Mouse (Mus musculus) thymus, postnatal 10 days (tissue): Measurements from ENCODE around the gene Rrh.

Experiments used
- DNase-seq, 2 experiments: peaks; one replicate each; pipeline ENCODE4 v3.0.0; 2021; ENCODE audit warnings: low spot score in 2 of 2

Rrh gene

DNA sequence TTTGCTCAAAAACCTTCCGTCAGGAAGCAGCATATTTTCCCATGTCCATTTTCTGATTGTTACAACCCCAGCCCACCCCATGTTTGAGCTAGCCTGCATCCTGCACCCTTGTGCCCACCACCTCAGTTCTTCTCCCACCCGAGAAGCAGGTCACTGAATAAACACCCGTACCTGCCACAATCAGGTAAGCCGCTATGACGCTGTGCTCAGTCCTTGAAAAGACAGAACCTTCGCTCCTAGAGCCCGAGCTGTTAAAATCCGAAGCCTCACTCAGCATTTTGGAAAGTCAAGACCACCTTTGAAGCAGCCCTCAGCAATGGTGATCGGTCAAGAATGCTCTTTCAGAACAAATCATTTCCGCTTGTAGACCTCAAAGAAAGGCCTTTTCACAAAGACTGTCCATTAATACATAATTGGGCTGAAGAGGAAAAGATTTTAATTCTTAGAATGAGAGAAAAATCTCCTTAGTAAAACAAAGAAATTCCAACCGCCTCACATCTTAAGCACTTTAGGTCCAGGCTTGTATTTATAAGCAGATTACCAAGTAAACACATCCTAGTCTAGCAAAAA, at the start of gene Rrh:
TSS of gene Rrh (minus strand) at position 382 of the 570 bp plus-strand sequence.
- no peak for DNase-seq

DNA sequence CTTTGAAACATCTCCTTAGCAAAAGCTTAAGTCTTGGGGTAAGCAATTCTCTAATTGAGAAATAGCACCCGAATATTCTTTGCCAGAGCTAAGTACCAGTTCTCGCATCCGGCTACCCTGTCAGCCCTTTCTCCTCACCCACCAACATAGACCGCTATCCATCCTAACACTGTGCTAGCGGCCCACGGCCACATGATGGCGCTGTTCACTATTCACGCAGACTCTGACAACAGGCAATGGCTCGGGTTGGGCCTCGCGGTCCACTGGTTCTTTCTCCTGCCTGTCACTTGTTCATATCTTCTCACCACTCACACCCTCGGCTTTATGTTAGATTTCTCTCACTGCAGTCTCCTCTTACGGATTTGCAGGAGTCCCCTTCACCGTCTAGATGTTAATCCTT, 41.3 kb upstream of the Rrh start:
- DNase-seq = peak in 1 of 2 experiments; percentile 56

DNA sequence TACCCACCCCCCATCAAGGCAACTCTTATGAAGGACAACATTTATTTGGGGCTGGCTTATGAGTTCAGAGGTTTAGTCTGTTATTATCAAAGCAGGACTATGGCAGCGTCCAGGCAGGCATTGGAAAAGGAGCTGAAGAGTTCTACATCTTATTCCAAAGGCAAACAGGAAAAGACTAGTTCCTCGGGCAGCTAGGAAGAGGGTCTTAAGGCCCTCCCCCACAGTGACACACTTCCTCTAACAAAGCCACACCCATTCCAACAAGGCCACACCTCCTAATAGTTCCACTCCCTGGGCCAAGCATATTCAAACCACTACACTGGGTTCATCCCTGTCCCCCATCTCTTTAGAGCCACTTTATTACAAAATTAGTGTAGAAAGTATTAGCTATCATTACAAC, 40.2 kb upstream of the Rrh start:
- no peak for DNase-seq

DNA sequence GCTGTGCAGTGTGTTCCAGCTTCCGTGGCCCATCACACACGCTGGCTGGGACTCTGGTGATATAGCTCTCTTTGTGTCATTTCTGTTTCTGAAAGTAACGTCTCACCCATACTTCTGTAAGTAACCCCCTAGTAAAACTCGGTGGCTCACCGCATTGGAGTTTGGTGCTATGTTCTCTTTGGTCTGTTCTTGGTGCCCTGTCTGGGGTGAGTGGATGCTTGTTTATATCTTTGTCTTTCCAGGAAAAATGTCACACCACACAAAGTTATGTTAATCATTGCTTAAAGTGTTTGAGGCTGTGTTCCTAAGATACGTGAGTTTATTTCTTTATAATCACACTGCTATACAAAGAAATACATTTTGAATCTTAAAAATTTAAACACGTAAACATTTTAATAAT, 24.5 kb upstream of the Rrh start:
- no peak for DNase-seq

DNA sequence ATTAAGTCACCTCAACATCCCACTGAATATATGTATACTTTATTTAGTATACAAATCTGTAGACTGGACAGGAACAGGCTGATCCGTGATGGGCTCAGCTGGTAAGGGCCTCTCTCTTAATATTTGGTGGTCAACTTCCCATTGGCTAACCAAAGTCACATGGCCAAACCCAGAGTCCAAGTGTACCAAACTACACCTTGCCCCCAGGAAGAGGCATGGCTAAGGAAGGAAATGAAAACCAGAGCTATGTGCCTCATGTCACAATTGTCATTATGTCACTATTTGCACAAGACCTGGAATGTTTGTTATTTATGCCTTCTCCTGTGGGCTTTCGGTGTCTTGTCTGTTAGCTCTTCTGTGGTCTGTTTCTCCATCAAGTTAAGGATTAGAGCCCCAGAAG, 23.5 kb upstream of the Rrh start:
- DNase-seq = no peak

DNA sequence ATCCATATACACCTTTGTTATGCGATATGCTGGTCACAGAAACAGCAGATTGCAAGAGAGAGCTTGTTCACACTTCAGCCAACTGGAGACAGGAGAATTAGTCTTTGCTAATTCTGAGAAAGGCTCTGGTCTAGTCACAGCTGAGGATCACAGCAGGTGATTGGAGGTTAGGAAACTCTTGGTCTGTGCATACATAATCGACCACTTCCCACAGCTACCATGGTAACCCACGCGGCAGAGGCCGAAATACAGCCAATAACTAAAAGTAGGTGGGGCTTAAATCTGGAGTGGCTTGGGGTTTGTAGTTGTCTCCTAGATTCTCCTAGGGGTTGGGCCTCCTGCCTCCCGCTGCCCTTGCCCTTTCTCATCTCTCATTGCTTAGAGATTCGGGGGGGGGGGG, 15.6 kb upstream of the Rrh start:
- no peak for DNase-seq

- DNase-seq = no peak
These were observed 14.6 kb upstream of the Rrh start for GRCm38 (mm10) chr3:129836965-129837364.

- DNase-seq = no peak
These were observed 13.8 kb upstream of the Rrh start for GRCm38 (mm10) chr3:129836051-129836697.

DNA sequence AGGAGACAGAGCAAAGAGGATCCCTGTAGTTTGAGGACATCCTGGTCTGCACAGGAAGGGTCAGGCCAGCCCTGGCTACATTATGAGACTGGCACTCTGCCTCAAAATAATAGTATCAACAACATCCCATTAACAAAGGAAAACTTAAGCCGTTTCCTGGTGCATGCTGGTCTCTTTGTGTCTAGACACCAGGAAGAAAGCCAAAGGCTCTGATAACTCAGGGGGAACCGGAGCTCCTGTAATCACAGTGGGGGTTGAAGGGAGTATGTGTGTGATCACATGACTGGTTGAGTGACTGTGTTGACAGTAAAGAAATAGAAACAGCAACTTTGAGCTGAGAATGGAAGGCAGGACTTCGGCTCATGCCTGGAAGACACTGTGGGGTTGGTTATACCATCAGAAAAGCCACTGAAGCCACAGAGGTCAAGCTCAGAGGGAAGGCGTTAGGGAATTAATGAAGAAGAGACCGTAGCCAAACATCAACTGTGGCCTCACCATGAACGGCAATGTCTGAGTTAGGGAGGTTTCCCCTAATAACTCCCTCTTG, 13.1 kb upstream of the Rrh start, which contains the start of gene Cfi:
TSS of gene Cfi (plus strand) at position 497 of the 547 bp plus-strand sequence.
- DNase-seq = no peak

GRCm38 (mm10) chr3:129831035-129831568, 8.7 kb upstream of the Rrh start, which contains the start of gene Gar1:
Gene Gar1 (minus strand): TSS chr3:129831396.
- peak; percentile 91 to 93 for DNase-seq

- peak; percentile 54 to 65 for DNase-seq
These were observed 8.2 kb upstream of the Rrh start for GRCm38 (mm10) chr3:129830626-129831025.

DNA sequence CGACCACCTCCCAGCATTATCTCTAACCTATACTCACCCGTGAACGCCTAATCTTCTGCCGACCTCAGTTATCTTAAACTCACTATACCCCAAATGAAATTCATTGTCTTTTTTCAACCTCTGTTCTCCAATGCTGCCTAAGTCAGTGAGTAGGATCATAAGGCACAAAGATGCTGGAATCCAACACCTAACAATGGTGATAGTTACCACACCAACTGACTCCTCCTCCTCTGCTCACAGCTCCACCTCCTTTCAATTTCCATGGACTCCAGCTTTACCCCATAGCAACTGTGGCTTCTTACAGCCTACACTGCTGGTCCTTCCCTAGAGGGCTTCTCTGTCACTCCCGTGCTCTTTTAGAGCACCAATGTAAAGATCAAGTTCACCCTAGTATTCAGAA, 5.3 kb upstream of the Rrh start:
- no peak for DNase-seq

GRCm38 (mm10) chr3:129826691-129827090, 4.3 kb upstream of the Rrh start:
- no peak for DNase-seq

DNA sequence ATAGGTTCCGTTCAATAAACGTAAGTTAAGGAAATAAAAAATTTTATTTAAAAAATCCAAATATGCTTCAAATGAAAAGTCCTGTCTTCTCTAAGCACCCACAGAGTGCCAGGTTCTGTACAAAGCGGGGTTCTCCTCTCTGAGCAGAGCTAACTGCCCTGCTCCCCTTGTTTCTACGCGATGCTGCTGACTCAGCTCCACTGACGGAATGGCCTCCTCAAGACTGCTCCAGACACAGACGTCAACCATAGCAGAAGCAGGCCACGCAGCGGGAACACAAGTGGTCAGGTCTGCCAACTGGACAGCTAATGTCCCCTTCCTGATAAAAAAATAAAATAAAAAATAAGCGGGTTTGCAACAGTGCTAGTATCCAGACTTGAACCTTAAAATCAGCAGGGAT, 2.5 kb upstream of the Rrh start:
- no peak for DNase-seq

DNA sequence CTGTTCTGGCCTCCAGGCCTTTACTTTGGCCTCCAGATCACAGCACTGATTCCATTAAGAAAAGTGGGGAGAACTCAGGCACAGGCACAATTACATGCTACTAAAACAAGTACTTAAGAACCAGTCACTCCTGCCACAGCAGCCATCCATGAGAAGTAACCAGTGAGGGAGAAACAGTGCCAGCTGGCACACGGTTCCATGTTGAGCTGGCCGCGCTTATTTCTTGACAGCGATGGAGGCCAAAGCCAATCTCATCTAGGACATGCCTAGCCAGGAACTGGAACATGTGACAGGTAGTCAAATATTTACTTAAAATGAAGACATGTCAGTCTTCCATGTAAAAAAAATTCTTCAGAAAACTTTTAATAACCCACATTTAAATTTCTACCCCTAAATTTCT, 1.8 kb upstream of the Rrh start:
- DNase-seq = no peak

DNA sequence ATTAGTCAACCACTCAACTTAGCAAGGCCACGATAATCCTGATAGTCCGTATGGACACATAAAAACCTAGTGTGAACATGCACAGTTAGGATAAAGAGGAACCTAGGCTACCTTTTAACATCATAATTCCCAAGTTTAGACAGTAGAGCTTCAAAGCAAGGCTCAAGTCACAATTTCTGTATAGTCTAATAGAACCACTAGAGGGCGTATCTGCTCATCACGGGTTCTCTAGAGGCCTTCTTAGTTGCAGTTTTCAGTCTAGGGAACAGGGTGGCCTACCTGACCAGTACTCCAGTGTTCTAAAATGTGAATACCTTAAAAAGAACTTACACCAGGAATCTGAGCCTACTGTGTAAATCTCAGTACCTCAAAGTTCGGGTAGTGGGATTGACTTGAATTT, 906 bp upstream of the Rrh start:
- peak in 1 of 2 experiments; percentile 32 for DNase-seq

GRCm38 (mm10) chr3:129821736-129822135, 651 bp downstream of the Rrh start:
- DNase-seq = no peak

GRCm38 (mm10) chr3:129820847-129821246, 1.5 kb downstream of the Rrh start:
- DNase-seq = no peak

DNA sequence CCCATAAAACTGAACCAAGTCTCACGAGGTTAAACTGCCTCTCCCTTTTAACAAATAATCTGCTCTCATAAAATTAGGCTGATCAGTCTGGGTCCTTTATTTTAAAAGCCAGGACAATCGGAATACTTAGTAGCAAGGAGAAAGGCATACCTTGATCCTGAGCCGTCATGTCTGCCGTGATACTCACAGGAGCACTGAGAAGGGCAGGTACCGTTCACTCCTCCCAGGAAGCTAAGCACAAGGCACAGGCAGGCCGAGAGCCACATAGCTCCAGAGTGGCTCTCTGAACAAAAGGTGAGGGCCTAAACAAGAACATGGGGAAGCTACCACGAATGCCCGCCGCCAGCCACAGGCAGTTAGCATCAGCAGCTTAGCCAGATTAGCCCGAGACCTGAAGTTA, 18.6 kb downstream of the Rrh start, which contains the start of gene Lrit3:
TSS of gene Lrit3 (minus strand) at position 266 of the 400 bp plus-strand sequence.
- no peak for DNase-seq

DNA sequence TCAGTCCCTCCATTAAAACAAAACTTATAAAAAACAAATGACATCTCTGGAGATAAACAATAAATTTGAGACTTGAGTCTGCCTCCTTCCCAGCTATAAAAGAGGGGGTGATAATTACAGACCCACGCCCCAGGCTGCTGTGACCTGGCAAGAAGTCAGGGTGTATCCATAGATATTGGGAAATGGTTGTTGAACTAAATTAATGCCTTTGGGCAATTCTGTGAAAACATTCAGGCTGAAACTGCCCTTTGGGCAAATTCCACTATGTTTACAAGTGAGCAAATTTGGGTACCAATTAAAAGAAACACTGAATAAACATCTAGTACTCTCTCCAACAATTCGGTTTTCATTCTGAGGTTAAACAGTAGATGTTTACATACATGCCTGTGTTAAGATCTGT, 23.4 kb downstream of the Rrh start:
- no peak for DNase-seq

- DNase-seq = no peak
These were observed 23.8 kb downstream of the Rrh start for GRCm38 (mm10) chr3:129798551-129798950.

- DNase-seq = no peak
These were observed 25.0 kb downstream of the Rrh start for GRCm38 (mm10) chr3:129797341-129797740.

GRCm38 (mm10) chr3:129793801-129794200, 28.6 kb downstream of the Rrh start:
- no peak for DNase-seq
